Comparison of ENCODE assay signal across 13 mouse cellular contexts in genomic region chr1:149327171-149327570, GRCm38 (mm10).
"Had no signal": no experiment of that assay in that cellular context is flagged by ENCODE, and none has a peak within 500 bp of the region (broad histone marks: within the 10 kb centered on the region; RNA-seq: fewer than 3 reads in every experiment).

No protein-coding gene starts in this region.

- H3K27ac ChIP-seq: kidney, embryonic 15.5 days; limb, embryonic 10.5 days; liver, embryonic 15.5 days; macrophage; midbrain, embryonic 13.5 days; neural tube, embryonic 12.5 days; stomach, postnatal 0 days had no signal

- H3K9me3 ChIP-seq: kidney, embryonic 15.5 days; limb, embryonic 10.5 days; liver, embryonic 15.5 days; megakaryocyte, embryonic 14.5 days; midbrain, embryonic 13.5 days; neural tube, embryonic 12.5 days had no signal

- H3K9ac ChIP-seq: kidney, embryonic 15.5 days; liver, embryonic 15.5 days; midbrain, embryonic 13.5 days; neural tube, embryonic 12.5 days had no signal

- ATAC-seq: midbrain, embryonic 13.5 days had no signal

- H3K4me2 ChIP-seq: kidney, embryonic 15.5 days; liver, embryonic 11.5 days; liver, embryonic 15.5 days; midbrain, embryonic 13.5 days; neural tube, embryonic 12.5 days had no signal

- H3K4me1 ChIP-seq: kidney, embryonic 15.5 days; limb, embryonic 10.5 days; liver, embryonic 15.5 days; megakaryocyte, embryonic 14.5 days; neural tube, embryonic 12.5 days had no signal

- H3K36me3 ChIP-seq: kidney, embryonic 15.5 days; limb, embryonic 10.5 days; liver, embryonic 15.5 days; midbrain, embryonic 13.5 days; neural tube, embryonic 12.5 days had no signal

- H3K4me3 ChIP-seq: kidney, embryonic 15.5 days; limb, embryonic 10.5 days; liver, embryonic 15.5 days; megakaryocyte, embryonic 14.5 days; midbrain, embryonic 13.5 days; neural tube, embryonic 12.5 days had no signal

- DNase-seq: kidney, postnatal 25 days; lung, adult 2 months; lung, postnatal 14 days; thymus, postnatal 4 days had no signal

- H3K27me3 ChIP-seq: kidney, embryonic 15.5 days; liver, embryonic 15.5 days; megakaryocyte, embryonic 14.5 days; midbrain, embryonic 13.5 days; neural tube, embryonic 12.5 days had no signal
